Mouse (Mus musculus) megakaryocyte, adult 5-6 weeks (primary cell): ENCODE results near the gene Lats1. TPM values are rescaled to one million over a fixed set of nuclear protein-coding genes. Genes with fewer than 3 reads are reported as not detected.
"Not testable (repeated sequence)": the region's sequence is repeated elsewhere in the genome, so short reads cannot be mapped to it uniquely, and the experiment has no call there.

Source experiments
- ATAC-seq: 2 replicates; pipeline ENCODE4 v1.8.0; 2016; ENCODE audit warnings: mild to moderate bottlenecking, inconsistent platforms; ENCODE audit not compliant: poor library complexity, severe bottlenecking
- total RNA-seq, 2 experiments: library from RNA; stranded (forward) in 1 of 2; stranded (reverse) in 1 of 2; fragments of 153-499, 151-499 nt in 1 of 2; fragments of 221-1000, 200-1000 nt in 1 of 2; gene quantifications; 2 replicates each; pipeline versions ENCODE4 v1.2.3 to v1.2.4; 2015 to 2017

Lats1 gene
- total RNA-seq, 2 experiments from 2014 or later: 12.6 to 20.1 TPM

GRCm38 (mm10) chr10:7725751-7726500 lies 44.9 kb downstream of the Lats1 start, which contains the start of gene Katna1:
TSS of gene Katna1 (plus strand) at chr10:7726000.
- ATAC-seq: peak; percentile 95

GRCm38 (mm10) chr10:7726501-7726812 lies 45.4 kb downstream of the Lats1 start:
- no peak for ATAC-seq

GRCm38 (mm10) chr10:7727011-7727410 lies 46.0 kb downstream of the Lats1 start:
- no peak for ATAC-seq

- ATAC-seq: no peak
Observed at GRCm38 (mm10) chr10:7731582-7731981, 50.6 kb downstream of the Lats1 start.

GRCm38 (mm10) chr10:7737122-7737521 lies 56.1 kb downstream of the Lats1 start:
- no peak for ATAC-seq

GRCm38 (mm10) chr10:7737914-7738313 lies 56.9 kb downstream of the Lats1 start:
- ATAC-seq: no peak

- ATAC-seq: not testable (repeated sequence)
Observed at GRCm38 (mm10) chr10:7745528-7745927, 64.5 kb downstream of the Lats1 start.

- no peak for ATAC-seq
Observed at GRCm38 (mm10) chr10:7748752-7749151, 67.7 kb downstream of the Lats1 start.

- ATAC-seq: no peak
Observed at GRCm38 (mm10) chr10:7757544-7757943, 76.5 kb downstream of the Lats1 start.

Other genes with a start within 250 kb of the Lats1 start
- gene Ulbp1, start 207.6 kb upstream of the Lats1 start, total RNA-seq (2015): 21.5 and 30.5 TPM in 2 replicates
- gene Ulbp1, start 207.6 kb upstream of the Lats1 start, total RNA-seq (2017): 23.6 and 31.1 TPM in 2 replicates
- 0.13 and 0.27 TPM in 2 replicates for gene Lrp11, start 91.4 kb upstream of the Lats1 start, total RNA-seq (2015)
- 0.26 and 2.2 TPM in 2 replicates for gene Lrp11, start 91.4 kb upstream of the Lats1 start, total RNA-seq (2017)
- gene Nup43, start 13.7 kb upstream of the Lats1 start, total RNA-seq (2015): 12.3 and 20.3 TPM in 2 replicates
- 9.9 and 10.1 TPM in 2 replicates for gene Nup43, start 13.7 kb upstream of the Lats1 start, total RNA-seq (2017)
- 73.3 and 73.6 TPM in 2 replicates for gene Pcmt1, start 78 bp upstream of the Lats1 start, total RNA-seq (2015)
- 49.9 and 66.4 TPM in 2 replicates for gene Pcmt1, start 78 bp upstream of the Lats1 start, total RNA-seq (2017)
- gene Katna1, start 44.8 kb downstream of the Lats1 start, total RNA-seq (2015): 68.2 and 90.5 TPM in 2 replicates
- 48.8 and 59.5 TPM in 2 replicates for gene Katna1, start 44.8 kb downstream of the Lats1 start, total RNA-seq (2017)
- 47.8 and 54.0 TPM in 2 replicates for gene Ginm1, start 111.6 kb downstream of the Lats1 start, total RNA-seq (2015)
- 58.8 and 74.6 TPM in 2 replicates for gene Ginm1, start 111.6 kb downstream of the Lats1 start, total RNA-seq (2017)
- gene Ppil4, start 111.7 kb downstream of the Lats1 start, total RNA-seq (2015): 36.4 and 39.4 TPM in 2 replicates
- 73.5 and 79.8 TPM in 2 replicates for gene Ppil4, start 111.7 kb downstream of the Lats1 start, total RNA-seq (2017)
- gene Zc3h12d, start 151.3 kb downstream of the Lats1 start, total RNA-seq (2015): 5.3 and 7.3 TPM in 2 replicates
- 9.3 and 11.3 TPM in 2 replicates for gene Zc3h12d, start 151.3 kb downstream of the Lats1 start, total RNA-seq (2017)